Mouse (Mus musculus): ENCODE measurements at regions not wholly inside any gene's neighbourhood (a gene's known extent, or its start where the extent isn't known, plus 50 kb on each side); places are given as distances from the start of the nearest gene placed in this dataset.

DNA sequence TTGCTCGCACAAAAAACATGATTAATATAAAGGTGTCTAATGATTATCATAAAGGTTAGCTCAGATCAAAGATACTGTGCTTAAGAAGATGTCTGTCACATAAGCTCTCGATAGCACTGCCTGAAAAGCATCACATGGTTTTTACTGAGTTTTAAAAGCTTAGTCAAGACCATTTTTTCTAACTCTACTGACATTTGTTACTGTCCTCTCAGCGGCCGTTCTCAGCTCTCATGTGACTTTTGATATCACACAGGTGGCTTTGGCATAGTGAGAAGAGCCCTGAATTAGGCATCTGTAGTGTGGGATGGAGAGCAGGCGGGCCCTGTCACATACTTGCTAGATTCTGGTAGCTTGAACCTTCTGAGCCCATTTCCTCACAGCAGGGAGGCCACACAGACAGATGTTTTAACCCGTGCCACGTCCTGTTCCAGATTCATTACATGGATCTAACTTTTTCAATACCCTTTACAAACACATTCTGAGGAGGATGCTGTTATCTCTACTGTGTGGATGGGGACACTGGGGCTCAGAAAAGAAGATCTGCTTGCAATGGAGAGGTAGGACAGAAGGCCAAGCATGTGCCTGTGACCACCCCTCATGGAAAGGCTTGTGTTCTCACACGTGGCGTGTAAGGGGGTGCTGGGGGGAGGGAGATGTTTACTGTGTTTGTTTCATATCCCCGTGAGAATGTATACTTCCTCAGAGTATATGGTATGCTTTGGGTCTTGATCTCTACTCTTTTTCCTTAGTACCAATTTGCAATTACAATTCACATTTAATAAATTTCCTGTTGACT, 187.0 kb upstream of the Zc3h12c start:
- Histone ChIP-seq H3K4me1 (ENCODE audit: control insufficient read depth, insufficient read depth, insufficient read length, low read length) (no peaks in the 10 kb centered on the region), H3K27ac (replicated peaks; ENCODE audit: low read depth, low read length) (no peak overlapping the region), H3K4me3 (ENCODE audit: insufficient read depth, low read depth, low read length) (no peak overlapping the region)

DNA sequence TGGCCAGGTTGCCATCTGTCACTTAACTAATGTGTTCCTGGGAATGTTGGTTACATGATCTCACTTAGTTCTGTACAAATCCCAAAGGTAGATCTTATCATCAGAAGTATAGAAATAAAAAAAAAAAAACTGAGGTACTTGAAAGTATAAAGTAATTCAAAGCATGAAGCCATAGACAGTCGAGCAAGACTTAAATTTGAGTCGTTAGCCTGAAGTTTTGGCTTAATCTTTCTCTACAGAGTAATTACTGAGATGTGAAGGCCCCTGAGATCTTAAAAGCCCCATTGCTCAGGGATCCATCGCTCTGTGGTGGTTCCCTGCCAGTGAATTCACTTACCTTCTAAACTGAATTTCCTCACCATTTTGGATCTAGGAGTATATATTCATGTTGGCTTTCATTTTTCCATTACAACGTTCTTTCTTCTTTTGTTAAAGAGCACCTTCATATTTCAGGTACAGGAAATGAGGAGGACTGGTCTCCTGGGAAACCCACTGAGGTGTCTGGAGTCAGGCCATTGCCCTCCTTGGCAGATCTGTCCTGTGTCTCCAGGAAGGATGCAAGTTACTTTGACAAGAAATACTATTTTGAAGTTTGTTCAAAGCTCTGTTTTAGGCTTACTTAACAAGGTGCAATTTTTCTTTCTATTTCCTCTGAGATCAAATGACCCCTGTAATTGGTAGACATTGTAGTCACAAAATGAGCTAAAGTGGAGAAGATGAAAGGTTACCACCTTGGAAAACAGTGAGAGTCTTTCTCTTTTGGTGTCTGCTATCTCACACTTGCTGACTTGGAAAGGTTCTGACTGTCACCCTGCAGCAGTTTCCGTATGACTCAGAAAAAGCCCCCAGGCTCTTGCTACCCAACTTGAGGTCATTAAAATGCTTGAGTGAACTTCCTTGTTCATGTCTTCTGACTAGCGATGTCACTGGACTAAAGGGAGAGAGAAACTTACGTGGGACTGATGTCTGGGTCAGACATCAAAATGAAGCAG, 180.5 kb upstream of the Zc3h12c start:
- no peaks in the 10 kb centered on the region for H3K4me1 ChIP-seq (ENCODE audit: control insufficient read depth, insufficient read depth, insufficient read length, low read length)

DNA sequence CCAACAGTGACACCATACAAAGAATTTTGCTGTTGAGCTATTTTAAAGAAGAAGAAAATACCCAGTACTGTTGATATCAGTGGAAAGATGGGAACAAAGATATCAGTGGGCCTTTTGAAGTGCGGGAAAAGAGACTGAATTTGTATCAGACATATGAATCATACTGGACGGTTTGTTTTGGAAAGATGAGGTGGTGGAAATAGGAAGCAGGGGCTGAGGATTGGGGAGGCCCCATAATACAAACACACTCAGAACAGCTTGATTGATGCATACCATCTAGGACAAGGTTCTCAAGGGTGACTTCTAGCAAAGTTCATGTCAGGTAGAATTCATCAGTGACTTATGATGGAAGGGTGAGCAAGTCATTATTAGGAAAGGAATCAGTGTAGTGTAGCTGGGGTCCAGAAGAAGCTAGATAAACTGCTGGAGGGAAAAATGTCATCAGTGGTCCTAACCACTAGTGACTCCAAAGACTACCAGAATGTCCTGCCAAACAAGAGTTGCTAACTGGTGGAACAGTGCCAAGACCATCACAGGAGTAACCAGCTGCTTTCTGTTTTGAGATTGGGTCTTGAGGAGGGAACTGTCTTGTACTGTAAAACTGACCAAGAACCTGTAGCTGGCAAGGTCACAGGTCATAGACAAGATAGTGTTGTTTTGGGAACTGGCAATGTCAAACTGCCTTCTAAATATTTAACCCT, 176.0 kb upstream of the Zc3h12c start:
- no peak overlapping the region for H3K4me3 ChIP-seq (ENCODE audit: insufficient read depth, low read depth, low read length)
- no peaks in the 10 kb centered on the region for H3K4me1 ChIP-seq (ENCODE audit: control insufficient read depth, insufficient read depth, insufficient read length, low read length)

More for the DNA sequence above, 180.5 kb upstream of the Zc3h12c start:
- H3K27ac ChIP-seq (replicated peaks; ENCODE audit: low read depth, low read length): no peak overlapping the region
- no peak overlapping the region for H3K4me3 ChIP-seq (ENCODE audit: insufficient read depth, low read depth, low read length)

DNA sequence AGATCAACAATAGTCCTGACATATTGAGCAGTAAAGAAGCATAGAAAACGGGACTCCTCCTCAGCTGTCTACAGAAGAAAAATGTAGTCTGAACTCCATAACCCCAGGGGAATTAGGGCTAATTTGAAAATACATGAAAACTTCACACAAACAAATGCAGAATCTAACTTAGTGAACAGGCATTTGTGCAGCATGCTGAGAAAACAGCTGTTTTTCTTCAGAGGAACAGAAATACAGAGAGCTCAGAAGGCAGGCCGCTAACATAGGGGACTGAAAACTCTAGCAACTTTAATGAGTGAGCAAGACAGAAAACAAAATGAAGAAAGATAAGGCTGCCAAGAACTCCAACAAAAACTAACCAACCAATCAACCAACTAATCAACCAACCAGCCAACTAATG, 172.7 kb upstream of the Zc3h12c start:
- no peak overlapping the region for H3K27ac ChIP-seq (replicated peaks; ENCODE audit: low read depth, low read length)
- no peaks in the 10 kb centered on the region for H3K4me1 ChIP-seq (ENCODE audit: control insufficient read depth, insufficient read depth, insufficient read length, low read length)
- no peak overlapping the region for H3K4me3 ChIP-seq (ENCODE audit: insufficient read depth, low read depth, low read length)

More for the DNA sequence above, 176.0 kb upstream of the Zc3h12c start:
- H3K27ac ChIP-seq (replicated peaks; ENCODE audit: low read depth, low read length): no peak overlapping the region

DNA sequence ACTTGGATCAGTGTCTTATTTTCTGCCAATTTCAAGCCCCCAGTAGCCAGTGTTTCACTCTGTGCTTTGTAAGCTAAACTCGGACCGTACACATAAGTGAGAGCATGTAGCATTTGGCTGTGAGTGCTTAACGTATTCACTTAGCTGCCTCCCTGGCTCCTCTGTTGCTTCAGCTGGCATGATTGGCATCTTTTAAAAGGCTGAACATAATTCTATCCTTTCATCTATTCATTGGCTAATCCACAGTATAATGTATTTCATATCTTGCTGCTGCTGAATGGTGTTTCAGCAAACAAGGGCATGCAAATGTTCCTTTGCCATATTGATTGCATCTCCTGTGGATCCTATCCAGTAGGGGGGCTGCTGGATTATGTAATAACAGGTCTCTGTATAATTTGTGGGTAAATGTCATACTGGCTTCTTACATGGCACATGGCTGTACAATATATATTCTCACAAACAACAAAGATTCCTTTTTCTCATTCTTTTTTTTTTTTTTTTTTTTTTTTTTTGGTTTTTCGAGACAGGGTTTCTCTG, 169.5 kb upstream of the Zc3h12c start:
- Histone ChIP-seq H3K4me3 (ENCODE audit: insufficient read depth, low read depth, low read length) (no peak overlapping the region), H3K4me1 (ENCODE audit: control insufficient read depth, insufficient read depth, insufficient read length, low read length) (no peaks in the 10 kb centered on the region), H3K27ac (replicated peaks; ENCODE audit: low read depth, low read length) (no peak overlapping the region)

DNA sequence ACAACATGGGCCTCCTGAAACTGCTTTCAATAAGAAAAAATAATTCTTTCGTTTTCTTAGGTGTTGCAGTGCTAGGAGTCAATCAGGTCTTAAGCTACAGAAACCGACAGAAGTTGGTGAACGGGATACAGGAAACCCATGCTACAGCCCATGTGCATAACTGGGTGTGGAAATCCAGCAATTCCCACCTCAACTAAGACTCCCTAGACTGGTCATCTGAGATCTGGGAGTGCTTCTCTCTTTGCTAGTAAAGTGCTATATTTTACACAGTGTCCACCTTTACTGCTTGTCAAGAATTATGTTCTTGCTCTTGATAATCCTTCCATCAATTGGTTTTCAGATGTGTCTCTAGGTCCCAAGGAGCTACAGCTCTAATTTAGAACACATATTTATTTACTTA, 166.4 kb upstream of the Zc3h12c start:
- Histone ChIP-seq H3K4me3 (ENCODE audit: insufficient read depth, low read depth, low read length) (no peak overlapping the region), H3K4me1 (ENCODE audit: control insufficient read depth, insufficient read depth, insufficient read length, low read length) (no peaks in the 10 kb centered on the region), H3K27ac (replicated peaks; ENCODE audit: low read depth, low read length) (no peak overlapping the region)

DNA sequence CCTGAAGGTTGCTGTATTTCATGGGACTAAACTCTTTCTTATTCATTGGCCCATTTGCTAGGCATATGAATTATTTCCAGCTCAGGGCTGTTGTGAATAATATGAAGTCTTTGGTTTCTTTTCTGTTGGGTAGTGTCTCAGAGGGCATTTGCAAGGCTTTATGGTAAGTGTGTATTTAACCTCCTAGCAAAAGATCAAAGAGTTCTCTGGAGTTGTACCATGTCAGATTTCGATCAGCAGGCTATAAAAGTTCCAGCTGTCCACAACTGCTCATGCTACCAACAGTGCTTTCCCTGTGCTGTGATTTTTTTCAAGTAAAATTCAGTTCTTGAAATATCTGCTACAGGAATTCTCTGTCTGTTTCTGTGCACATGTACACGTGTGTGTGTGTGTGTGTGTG, 165.5 kb upstream of the Zc3h12c start:
- Histone ChIP-seq H3K27ac (replicated peaks; ENCODE audit: low read depth, low read length) (no peak overlapping the region), H3K4me1 (ENCODE audit: control insufficient read depth, insufficient read depth, insufficient read length, low read length) (no peaks in the 10 kb centered on the region), H3K4me3 (ENCODE audit: insufficient read depth, low read depth, low read length) (no peak overlapping the region)

DNA sequence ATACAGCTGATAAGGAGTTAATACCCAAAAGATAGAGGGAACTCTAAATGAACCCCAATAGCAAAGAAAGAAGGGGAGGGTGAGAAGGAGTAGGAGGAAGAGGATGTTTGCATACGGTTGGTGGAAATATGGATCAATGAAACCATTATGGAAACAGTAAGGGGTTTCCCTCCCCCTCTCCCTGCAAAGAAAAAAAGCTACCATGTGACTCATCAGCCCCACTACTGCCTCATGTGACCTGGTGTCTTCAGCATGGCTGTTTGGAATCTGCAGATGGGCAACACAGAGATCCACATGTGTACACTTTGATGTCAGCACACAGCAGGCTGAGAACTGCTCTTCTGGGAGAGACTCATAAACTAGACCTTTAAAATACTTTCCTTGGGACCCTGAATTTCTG, 163.4 kb upstream of the Zc3h12c start:
- Histone ChIP-seq H3K27ac (replicated peaks; ENCODE audit: low read depth, low read length) (no peak overlapping the region), H3K4me1 (ENCODE audit: control insufficient read depth, insufficient read depth, insufficient read length, low read length) (no peaks in the 10 kb centered on the region)

DNA sequence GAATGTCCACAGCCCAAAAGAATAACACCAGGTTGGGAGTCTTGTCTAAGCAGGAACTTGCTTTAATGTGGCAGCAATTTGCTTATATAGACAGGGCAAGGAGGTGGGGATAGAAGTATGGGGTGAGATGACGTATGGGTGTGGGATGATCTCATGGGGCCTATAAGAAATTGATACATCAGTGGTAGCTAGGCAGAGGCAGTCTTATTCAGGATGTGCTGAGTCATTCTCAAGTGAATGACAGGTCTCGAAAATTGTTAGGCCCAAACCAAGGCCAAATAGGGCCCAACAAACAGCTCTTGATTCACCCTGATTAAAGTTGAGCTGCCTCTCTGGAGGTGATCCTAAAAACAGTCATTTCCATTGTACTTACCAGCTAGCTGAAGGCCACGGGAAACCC, 162.3 kb upstream of the Zc3h12c start:
- H3K4me1 ChIP-seq (ENCODE audit: control insufficient read depth, insufficient read depth, insufficient read length, low read length): no peaks in the 10 kb centered on the region
- H3K4me3 ChIP-seq (ENCODE audit: insufficient read depth, low read depth, low read length): no peak overlapping the region
- H3K27ac ChIP-seq (replicated peaks; ENCODE audit: low read depth, low read length): no peak overlapping the region

More for the DNA sequence above, 163.4 kb upstream of the Zc3h12c start:
- no peak overlapping the region for H3K4me3 ChIP-seq (ENCODE audit: insufficient read depth, low read depth, low read length)

DNA sequence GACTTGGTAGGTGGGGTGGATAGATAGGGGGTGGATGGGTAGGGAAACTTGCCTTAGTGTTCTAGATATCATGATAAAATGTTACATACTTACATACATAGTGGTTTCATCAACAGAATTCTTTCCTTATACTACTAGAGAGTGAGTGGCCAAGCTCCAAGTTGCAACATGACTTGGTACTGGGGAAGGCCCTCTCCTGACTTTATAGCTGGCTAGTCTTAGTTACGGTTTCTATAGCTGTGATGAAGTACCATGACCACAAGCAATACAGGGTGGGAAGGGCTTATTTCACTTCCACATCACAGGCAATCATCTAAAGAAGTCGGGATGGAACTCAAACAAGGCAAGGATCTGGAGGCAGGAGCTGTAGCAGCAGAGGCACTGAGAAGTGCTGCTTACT, 156.0 kb upstream of the Zc3h12c start:
- Histone ChIP-seq H3K4me3 (ENCODE audit: insufficient read depth, low read depth, low read length) (no peak overlapping the region), H3K27ac (replicated peaks; ENCODE audit: low read depth, low read length) (no peak overlapping the region), H3K4me1 (ENCODE audit: control insufficient read depth, insufficient read depth, insufficient read length, low read length) (no peaks in the 10 kb centered on the region)

DNA sequence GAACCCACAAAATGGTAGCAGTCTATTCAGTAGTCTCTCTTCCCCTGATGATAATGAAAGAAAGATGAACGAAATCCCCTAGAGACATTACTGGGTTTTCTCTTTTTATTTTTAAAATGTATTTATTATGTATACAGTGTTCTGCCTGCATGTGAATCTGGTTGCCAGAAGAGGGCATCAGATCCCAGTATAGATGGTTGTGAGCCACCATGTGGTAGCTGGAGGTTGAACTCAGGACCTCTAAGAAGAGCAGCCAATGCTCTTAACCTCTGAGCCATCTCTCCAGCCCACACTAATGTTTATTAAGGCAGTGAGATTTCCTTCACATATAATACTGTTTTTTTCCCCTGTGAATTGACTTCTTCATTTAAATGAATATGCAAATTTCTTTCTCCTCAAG, 155.4 kb upstream of the Zc3h12c start:
- no peak overlapping the region for H3K27ac ChIP-seq (replicated peaks; ENCODE audit: low read depth, low read length)
- no peaks in the 10 kb centered on the region for H3K4me1 ChIP-seq (ENCODE audit: control insufficient read depth, insufficient read depth, insufficient read length, low read length)
- no peak overlapping the region for H3K4me3 ChIP-seq (ENCODE audit: insufficient read depth, low read depth, low read length)

DNA sequence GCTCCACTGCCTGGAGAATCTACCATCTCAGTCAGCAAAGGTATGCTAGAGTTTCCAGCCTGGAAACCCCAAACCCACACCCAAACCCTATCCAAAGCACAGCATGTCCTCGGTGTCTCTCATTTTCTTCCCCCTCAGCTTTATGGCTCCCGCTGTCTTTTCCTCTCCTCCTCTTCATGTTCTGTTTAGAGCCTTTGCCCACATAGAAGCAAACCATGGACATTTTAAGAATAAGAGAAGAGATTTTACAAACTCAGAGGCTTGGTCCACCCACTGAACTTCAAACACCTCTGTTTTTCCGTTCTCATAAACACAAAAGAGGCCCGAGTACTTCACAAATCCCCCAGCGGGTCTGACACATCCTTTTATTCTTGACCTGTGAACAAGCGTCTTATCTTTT, 154.9 kb upstream of the Zc3h12c start:
- H3K4me1 ChIP-seq (ENCODE audit: control insufficient read depth, insufficient read depth, insufficient read length, low read length): no peaks in the 10 kb centered on the region
- no peak overlapping the region for H3K4me3 ChIP-seq (ENCODE audit: insufficient read depth, low read depth, low read length)
- no peak overlapping the region for H3K27ac ChIP-seq (replicated peaks; ENCODE audit: low read depth, low read length)

DNA sequence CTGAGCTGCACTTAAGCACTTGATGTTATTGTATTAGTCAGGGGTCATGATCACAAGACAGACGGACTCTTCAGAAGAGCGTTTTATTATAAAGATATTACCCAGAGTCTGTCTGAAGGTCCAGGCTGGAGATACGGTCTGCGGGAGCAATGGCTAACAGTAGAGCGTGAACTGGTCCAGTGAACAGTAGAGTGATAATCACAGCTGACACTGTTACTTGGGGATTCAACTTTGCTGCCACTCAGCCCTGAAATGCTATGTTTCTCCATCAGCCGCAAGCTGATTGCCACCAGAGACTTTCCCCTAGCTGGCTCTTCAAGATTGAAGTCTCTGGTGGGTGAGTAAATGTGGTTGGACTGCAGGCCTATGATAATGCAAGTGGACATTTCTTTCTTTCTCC, 133.1 kb upstream of the Zc3h12c start:
- Histone ChIP-seq H3K27ac (replicated peaks; ENCODE audit: low read depth, low read length) (no peak overlapping the region), H3K4me3 (ENCODE audit: insufficient read depth, low read depth, low read length) (no peak overlapping the region), H3K4me1 (ENCODE audit: control insufficient read depth, insufficient read depth, insufficient read length, low read length) (no peaks in the 10 kb centered on the region)

DNA sequence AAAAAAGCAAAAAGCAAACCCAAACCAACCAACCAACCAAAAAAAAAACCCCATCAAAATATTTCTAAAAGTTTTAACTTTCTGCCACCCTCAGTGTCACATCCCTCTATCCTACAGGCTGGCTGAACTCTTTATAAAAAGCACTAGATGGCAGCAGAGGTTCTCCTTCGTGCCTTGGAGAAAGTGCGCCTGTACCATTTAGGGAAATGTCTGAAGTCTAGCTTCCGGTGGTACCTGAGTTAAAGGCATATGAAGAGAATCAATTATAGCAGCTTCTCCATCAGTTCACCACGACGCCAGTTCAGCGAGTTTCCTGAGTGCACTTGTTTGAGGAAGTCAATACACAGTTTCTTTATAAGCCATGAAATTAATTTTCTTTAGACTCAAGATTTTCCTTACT, 130.0 kb upstream of the Zc3h12c start:
- Histone ChIP-seq H3K4me1 (ENCODE audit: control insufficient read depth, insufficient read depth, insufficient read length, low read length) (no peaks in the 10 kb centered on the region), H3K4me3 (ENCODE audit: insufficient read depth, low read depth, low read length) (no peak overlapping the region), H3K27ac (replicated peaks; ENCODE audit: low read depth, low read length) (no peak overlapping the region)

DNA sequence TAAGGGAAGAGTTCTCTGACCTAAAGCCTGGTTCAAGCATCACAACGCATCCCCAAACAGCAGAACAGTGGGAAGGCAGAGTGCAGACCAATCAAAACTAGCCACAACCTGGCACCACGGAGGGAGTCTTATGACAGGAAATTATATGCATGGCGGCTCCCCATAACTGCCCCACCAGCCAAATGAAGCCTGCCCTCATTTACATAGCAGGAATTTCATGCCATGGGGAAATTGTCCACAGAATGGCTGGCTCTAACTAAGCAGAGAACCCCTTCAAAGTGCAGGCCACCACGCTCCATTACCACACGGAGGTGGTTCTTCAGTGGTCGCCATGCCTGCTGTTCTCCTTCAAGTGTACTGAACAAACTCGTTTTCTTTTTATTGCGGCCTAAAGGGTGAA, 126.3 kb upstream of the Zc3h12c start:
- Histone ChIP-seq H3K4me3 (ENCODE audit: insufficient read depth, low read depth, low read length) (no peak overlapping the region), H3K27ac (replicated peaks; ENCODE audit: low read depth, low read length) (no peak overlapping the region)

More for the DNA sequence above, 126.3 kb upstream of the Zc3h12c start:
- no peaks in the 10 kb centered on the region for H3K4me1 ChIP-seq (ENCODE audit: control insufficient read depth, insufficient read depth, insufficient read length, low read length)

All from brown adipose tissue, adult 24 weeks (tissue).